Mouse (Mus musculus) embryonic facial prominence, embryonic 14.5 days (tissue): ENCODE measurements around the gene Gm20509. TPM values are rescaled to one million over a fixed set of nuclear protein-coding genes. Genes with fewer than 3 reads are reported as not detected.
"Not testable (repeated sequence)": the region's sequence is repeated elsewhere in the genome, so short reads cannot be mapped to it uniquely, and the experiment has no call there.

Experiments used
- ATAC-seq: fragments of 200-750 bp; cut with Nextera tagmentation; 2 replicates; pipeline ENCODE4 v1.8.0; 2017; ENCODE audit warnings: low read depth, moderate number of reproducible peaks, moderate TSS enrichment
- DNase-seq: peaks from one replicate; pipeline ENCODE4 v3.0.0-alpha.2; 2015; ENCODE audit warnings: low spot score
- H3K27ac ChIP-seq: fragments of 300-500 bp; sonication (generic); replicated peaks from 2 replicates; pipeline ENCODE4 v1.5.1; 2014; ENCODE audit warnings: low read depth, mild to moderate bottlenecking, low read length, moderate library complexity
- H3K27me3 ChIP-seq: fragments of 300-500 bp; sonication (generic); replicated peaks from 2 replicates; pipeline ENCODE4 v1.6.1; 2014; ENCODE audit warnings: low read length; ENCODE audit not compliant: control insufficient read depth, insufficient read depth
- H3K36me3 ChIP-seq: fragments of 300-500 bp; sonication (generic); 2 replicates; pipeline ENCODE4 v1.6.1; 2014; ENCODE audit warnings: low read length, mixed read lengths; ENCODE audit not compliant: control insufficient read depth, insufficient read depth
- H3K4me1 ChIP-seq: fragments of 300-500 bp; sonication (generic); 2 replicates; pipeline ENCODE4 v1.6.1; 2014; ENCODE audit warnings: antibody characterized with exemption, low read length; ENCODE audit not compliant: control insufficient read depth, insufficient read depth
- H3K4me2 ChIP-seq: fragments of 300-500 bp; sonication (generic); 2 replicates; pipeline ENCODE4 v1.6.1; 2014; ENCODE audit warnings: low read depth, mild to moderate bottlenecking, low read length, moderate library complexity, mixed read lengths
- H3K4me3 ChIP-seq: fragments of 300-500 bp; sonication (generic); 2 replicates; pipeline ENCODE4 v1.5.1; 2014; ENCODE audit warnings: low read depth, mild to moderate bottlenecking, low read length
- H3K9ac ChIP-seq: fragments of 300-500 bp; sonication (generic); 2 replicates; pipeline ENCODE4 v1.6.1; 2014; ENCODE audit warnings: low read depth, mild to moderate bottlenecking, low read length, moderate library complexity, mixed read lengths
- H3K9me3 ChIP-seq: fragments of 300-500 bp; sonication (generic); 2 replicates; pipeline ENCODE4 v1.6.1; 2016; ENCODE audit warnings: low read length; ENCODE audit not compliant: control insufficient read depth
- WGBS: fragments of 180-500 bp; shearing (Covaris S2); extraction: QIAGEN DNeasy Blood & Tissue Kit; methylation state at CpG from one replicate; pipeline ENCODE4 v1.1.7; 2014; 5-methylcytosine and 5-hydroxymethylcytosine counted together
- polyA plus RNA-seq: library from polyadenylated mRNA; unstranded; fragments of >200 nt; fragmentation: Nextera tagmentation; extraction: Ambion mirVana; gene quantifications from 2 replicates; pipeline ENCODE4 v1.2.1, GENCODE M21; 2014

Gene Gm20509
- polyA plus RNA-seq, 1 experiment from 2014 or later = not detected

GRCm38 (mm10) chr9:73105141-73105540, 2.9 kb downstream of the Gm20509 start:
- no peaks in the 10 kb centered on the region for H3K9me3 ChIP-seq
- H3K36me3 ChIP-seq = no peaks in the 10 kb centered on the region
- no peak overlapping the region for H3K27ac ChIP-seq
- no peak overlapping the region for H3K4me2 ChIP-seq
- H3K9ac ChIP-seq = no peak overlapping the region
- no peak for ATAC-seq
- WGBS = 55% methylated on average over 1 of the region's 1 CpGs
- no peak overlapping the region for H3K4me3 ChIP-seq
- H3K27me3 ChIP-seq = peaks cover 33% of the 10 kb centered on the region
- no peak for DNase-seq
- peaks cover 8% of the 10 kb centered on the region; the same call in 1 of the 2 replicates for H3K4me1 ChIP-seq

GRCm38 (mm10) chr9:73105771-73106170, 3.5 kb downstream of the Gm20509 start:
- no peak overlapping the region for H3K9ac ChIP-seq
- no peak for DNase-seq
- no peak overlapping the region for H3K4me2 ChIP-seq
- H3K27ac ChIP-seq = no peak overlapping the region
- peaks cover 8% of the 10 kb centered on the region; the same call in 1 of the 2 replicates for H3K4me1 ChIP-seq
- ATAC-seq = no peak
- H3K4me3 ChIP-seq = no peak overlapping the region
- H3K9me3 ChIP-seq = no peaks in the 10 kb centered on the region
- no peaks in the 10 kb centered on the region for H3K36me3 ChIP-seq
- peaks cover 33% of the 10 kb centered on the region for H3K27me3 ChIP-seq

- no peaks in the 10 kb centered on the region for H3K27me3 ChIP-seq
- peak; percentile 98 for ATAC-seq
- H3K9ac ChIP-seq = peak within 1 kb of the TSS; percentile 87
- peak within 1 kb of the TSS; percentile 95 for H3K4me3 ChIP-seq
- H3K27ac ChIP-seq = peak within 1 kb of the TSS; percentile 72
- H3K4me2 ChIP-seq = peak within 1 kb of the TSS; percentile 72
- H3K36me3 ChIP-seq = peaks cover 29% of the 10 kb centered on the region
- under 1% methylated on average over 56 of the region's 64 CpGs for WGBS
- DNase-seq = peak; percentile 96
- no peaks in the 10 kb centered on the region for H3K9me3 ChIP-seq
- peaks cover 5% of the 10 kb centered on the region; the same call in 1 of the 2 replicates for H3K4me1 ChIP-seq
Observed at GRCm38 (mm10) chr9:73112919-73113906, 10.9 kb downstream of the Gm20509 start, which contains the start of gene Rsl24d1. Gene Rsl24d1 (plus strand): TSS chr9:73113426.

GRCm38 (mm10) chr9:73116704-73117103, 14.4 kb downstream of the Gm20509 start:
- not testable (repeated sequence) for H3K9me3 ChIP-seq, ATAC-seq, H3K4me2 ChIP-seq, H3K4me1 ChIP-seq, H3K4me3 ChIP-seq, H3K9ac ChIP-seq, H3K27me3 ChIP-seq, DNase-seq, H3K27ac ChIP-seq
- WGBS = 78% methylated on average over 6 of the region's 6 CpGs
- H3K36me3 ChIP-seq = peaks cover 50% of the 10 kb centered on the region

GRCm38 (mm10) chr9:73118012-73118411, 15.7 kb downstream of the Gm20509 start:
- H3K4me2 ChIP-seq = no peak overlapping the region
- H3K27me3 ChIP-seq = no peaks in the 10 kb centered on the region
- no peak overlapping the region for H3K4me3 ChIP-seq
- H3K27ac ChIP-seq = no peak overlapping the region
- H3K36me3 ChIP-seq = peaks cover 56% of the 10 kb centered on the region
- ATAC-seq (no peak), DNase-seq (no peak)
- WGBS = 80% methylated on average over 4 of the region's 4 CpGs
- H3K9ac ChIP-seq = no peak overlapping the region
- no peaks in the 10 kb centered on the region for H3K9me3 ChIP-seq
- H3K4me1 ChIP-seq = peaks cover 5% of the 10 kb centered on the region; the same call in 1 of the 2 replicates

- DNase-seq = no peak
- WGBS = 68% methylated on average over 8 of the region's 8 CpGs
- no peaks in the 10 kb centered on the region for H3K9me3 ChIP-seq
Observed at GRCm38 (mm10) chr9:73121735-73122134, 19.5 kb downstream of the Gm20509 start.

GRCm38 (mm10) chr9:73125043-73125570, 22.8 kb downstream of the Gm20509 start:
- ATAC-seq (no peak), DNase-seq (no peak)
- Histone ChIP-seq H3K27ac (no peak overlapping the region), H3K4me1 (no peaks in the 10 kb centered on the region), H3K9ac (no peak overlapping the region), H3K4me3 (no peak overlapping the region), H3K9me3 (no peaks in the 10 kb centered on the region), H3K27me3 (no peaks in the 10 kb centered on the region), H3K36me3 (peaks cover 89% of the 10 kb centered on the region), H3K4me2 (no peak overlapping the region)
- 90% methylated on average over 8 of the region's 8 CpGs for WGBS

More at GRCm38 (mm10) chr9:73121735-73122134, 19.5 kb downstream of the Gm20509 start:
- 0 out of 2 replicates have a peak, but pooled peaks have one; percentile 50 for ATAC-seq
- Histone ChIP-seq H3K27ac (no peak overlapping the region), H3K4me1 (no peaks in the 10 kb centered on the region), H3K9ac (no peak overlapping the region), H3K36me3 (peaks cover 73% of the 10 kb centered on the region), H3K4me2 (no peak overlapping the region), H3K4me3 (no peak overlapping the region), H3K27me3 (no peaks in the 10 kb centered on the region)

- Histone ChIP-seq H3K27ac (no peak overlapping the region), H3K36me3 (peaks cover 71% of the 10 kb centered on the region), H3K9ac (no peak overlapping the region), H3K9me3 (no peaks in the 10 kb centered on the region), H3K4me3 (no peak overlapping the region), H3K4me1 (no peaks in the 10 kb centered on the region), H3K4me2 (no peak overlapping the region), H3K27me3 (no peaks in the 10 kb centered on the region)
- ATAC-seq (no peak), DNase-seq (no peak)
- 54% methylated on average over 2 of the region's 2 CpGs for WGBS
Observed at GRCm38 (mm10) chr9:73127457-73127856, 25.2 kb downstream of the Gm20509 start.
